Mouse (Mus musculus) bone marrow, adult 2 months (tissue): ENCODE measurements around the gene AI467606.

Source experiments
- CTCF ChIP-seq: fragments of 200-500 bp; IDR thresholded peaks from 2 replicates; pipeline ENCODE4 v1.5.1; 2011; ENCODE audit warnings: low read length, control low read depth; ENCODE audit not compliant: control insufficient read depth, insufficient read depth
- POLR2A ChIP-seq: fragments of 200-500 bp; IDR thresholded peaks from 2 replicates; pipeline ENCODE4 v1.6.1; 2011; ENCODE audit warnings: low read depth, mild to moderate bottlenecking, control low read depth, low read length, borderline replicate concordance; ENCODE audit not compliant: control insufficient read depth

GRCm38 (mm10) chr7:127136181-127137071 lies 45.3 kb downstream of the AI467606 start:
- TF ChIP-seq CTCF (no peak), POLR2A (no peak; the same call in 1 of the 2 replicates)
